Mouse (Mus musculus): ENCODE measurements around the gene Tas2r126. TPM values are rescaled to one million over a fixed set of nuclear protein-coding genes. Genes with fewer than 3 reads are reported as not detected.

Tas2r126 gene
- polyA plus RNA-seq (2014; fragmentation: Illumina TruSeq; extraction: RNeasy Lipid Tissue Mini Kit (QIAGEN cat#74804); ENCODE audit: low read depth, low replicate concordance): not detected

DNA sequence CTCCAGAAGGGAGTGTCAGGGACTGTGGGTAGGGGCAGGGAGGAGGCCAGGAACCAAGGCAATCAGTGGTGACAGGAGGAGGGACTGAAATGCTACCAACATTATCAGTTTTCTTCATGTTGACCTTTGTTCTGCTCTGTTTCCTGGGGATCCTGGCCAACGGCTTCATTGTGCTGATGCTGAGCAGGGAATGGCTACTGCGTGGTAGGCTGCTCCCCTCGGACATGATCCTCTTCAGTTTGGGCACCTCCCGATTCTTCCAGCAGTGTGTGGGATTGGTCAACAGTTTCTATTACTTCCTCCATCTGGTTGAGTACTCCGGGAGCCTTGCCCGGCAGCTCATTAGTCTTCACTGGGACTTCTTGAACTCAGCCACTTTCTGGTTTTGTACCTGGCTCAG is at the start of gene Tas2r126:
Gene Tas2r126, plus strand, starts transcription at position 90 of the 400 bp plus-strand sequence.

DNA sequence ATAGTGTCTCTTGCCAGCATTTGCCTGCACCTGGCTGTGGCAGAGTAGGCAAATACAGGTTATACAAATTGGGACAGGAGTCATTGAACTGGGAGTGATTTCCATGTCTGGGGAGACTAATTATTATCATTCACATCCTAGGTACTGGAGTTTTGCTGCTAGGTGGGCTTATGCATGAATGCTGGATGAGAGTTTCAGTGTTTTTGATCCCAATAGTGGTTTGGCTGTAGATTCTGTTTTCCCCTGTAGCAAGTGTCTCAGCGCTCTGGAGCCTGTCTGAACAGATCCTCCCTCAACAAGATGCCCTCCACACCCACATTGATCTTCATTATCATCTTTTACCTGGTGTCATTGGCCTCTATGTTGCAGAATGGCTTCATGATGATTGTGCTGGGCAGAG is 34.4 kb upstream of the Tas2r126 start, which contains the start of gene Tas2r143:
Gene Tas2r143, plus strand, starts transcription at position 301 of the 400 bp plus-strand sequence.

DNA sequence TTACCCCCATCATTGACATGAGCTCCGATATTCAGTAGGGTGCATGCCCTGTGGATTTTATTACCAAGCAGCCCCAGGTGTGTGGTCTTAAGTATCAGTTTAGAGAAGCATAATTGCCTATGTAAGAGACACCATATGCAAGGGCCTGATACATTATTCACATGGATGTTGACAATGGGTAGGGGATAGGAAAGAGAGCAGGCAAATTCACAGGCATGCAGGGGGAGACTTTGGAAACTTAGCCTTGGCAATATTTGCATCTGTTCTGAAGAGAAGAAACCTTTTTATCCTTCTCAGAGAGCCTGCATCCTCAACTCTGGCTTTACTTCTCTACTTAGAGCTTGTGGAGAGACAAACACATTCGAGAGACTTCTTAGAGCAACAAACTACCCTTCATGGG is 29.2 kb upstream of the Tas2r126 start, which contains the start of gene Tas2r135:
Gene Tas2r135, plus strand, starts transcription at position 301 of the 400 bp plus-strand sequence.

DNA sequence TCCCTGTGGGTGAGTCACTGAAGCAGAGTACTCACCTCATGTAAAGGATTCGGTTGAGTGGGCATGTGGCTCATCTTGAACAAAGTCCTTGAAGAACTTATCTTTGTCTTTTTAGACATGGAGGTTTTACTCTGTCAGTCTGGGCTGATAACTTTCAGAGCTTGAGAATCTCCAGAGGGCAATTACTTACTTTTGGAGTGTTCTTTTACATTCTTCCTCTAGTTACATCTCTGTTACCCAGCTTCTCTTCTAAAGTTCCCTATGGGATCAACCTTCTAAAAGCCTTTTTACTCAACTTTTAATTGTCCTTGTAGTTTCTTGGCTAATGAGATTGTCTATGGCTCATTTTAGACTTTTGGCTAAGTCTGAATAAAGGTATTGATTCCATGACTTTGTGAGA is 30.8 kb downstream of the Tas2r126 start, which contains the start of gene Olfr458:
Gene Olfr458, minus strand, starts transcription at position 101 of the 400 bp plus-strand sequence.

DNA sequence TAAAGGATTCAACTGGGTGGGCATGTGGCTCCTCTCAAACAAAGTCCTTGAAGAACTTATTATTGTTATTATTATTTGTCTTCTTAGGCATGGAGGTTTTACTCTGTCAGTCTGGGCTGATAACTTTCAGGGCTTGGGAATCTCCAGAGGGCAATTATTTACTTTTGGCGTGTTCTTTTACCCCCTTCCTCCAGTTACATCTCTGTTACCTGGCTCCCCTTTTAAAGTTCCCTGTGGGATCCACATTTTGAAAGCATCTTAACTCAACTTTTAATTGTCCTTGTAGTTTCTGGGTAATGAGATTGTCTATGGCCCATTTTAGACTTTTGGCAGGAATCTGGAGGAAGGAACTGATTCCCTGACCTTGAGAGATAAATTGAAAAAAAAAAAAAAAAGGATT is 41.9 kb downstream of the Tas2r126 start, which contains the start of gene Olfr457:
Gene Olfr457, minus strand, starts transcription at position 101 of the 400 bp plus-strand sequence.

Other genes with a start within 250 kb of the Tas2r126 start
- not detected for gene Tas2r144, start 219.2 kb upstream of the Tas2r126 start, polyA plus RNA-seq (2014; fragmentation: Illumina TruSeq; extraction: RNeasy Lipid Tissue Mini Kit (QIAGEN cat#74804); ENCODE audit: low read depth, low replicate concordance)
- 27.1 TPM for gene Gstk1, start 188.6 kb upstream of the Tas2r126 start, polyA plus RNA-seq (2014; fragmentation: Illumina TruSeq; extraction: RNeasy Lipid Tissue Mini Kit (QIAGEN cat#74804); ENCODE audit: low read depth, low replicate concordance)
- gene Tmem139, start 172.6 kb upstream of the Tas2r126 start, polyA plus RNA-seq (2014; fragmentation: Illumina TruSeq; extraction: RNeasy Lipid Tissue Mini Kit (QIAGEN cat#74804); ENCODE audit: low read depth, low replicate concordance): 33.1 TPM
- gene Casp2, start 169.6 kb upstream of the Tas2r126 start, polyA plus RNA-seq (2014; fragmentation: Illumina TruSeq; extraction: RNeasy Lipid Tissue Mini Kit (QIAGEN cat#74804); ENCODE audit: low read depth, low replicate concordance): 92.5 TPM
- 0.47 TPM for gene Clcn1, start 147.8 kb upstream of the Tas2r126 start, polyA plus RNA-seq (2014; fragmentation: Illumina TruSeq; extraction: RNeasy Lipid Tissue Mini Kit (QIAGEN cat#74804); ENCODE audit: low read depth, low replicate concordance)
- 0.32 TPM for gene Fam131b, start 109.9 kb upstream of the Tas2r126 start, polyA plus RNA-seq (2014; fragmentation: Illumina TruSeq; extraction: RNeasy Lipid Tissue Mini Kit (QIAGEN cat#74804); ENCODE audit: low read depth, low replicate concordance)
- gene Zyx, start 84.9 kb upstream of the Tas2r126 start, polyA plus RNA-seq (2014; fragmentation: Illumina TruSeq; extraction: RNeasy Lipid Tissue Mini Kit (QIAGEN cat#74804); ENCODE audit: low read depth, low replicate concordance): 1.6 TPM
- gene Epha1, start 61.3 kb upstream of the Tas2r126 start, polyA plus RNA-seq (2014; fragmentation: Illumina TruSeq; extraction: RNeasy Lipid Tissue Mini Kit (QIAGEN cat#74804); ENCODE audit: low read depth, low replicate concordance): 2.3 TPM
- not detected for gene Tas2r143, start 34.3 kb upstream of the Tas2r126 start, polyA plus RNA-seq (2014; fragmentation: Illumina TruSeq; extraction: RNeasy Lipid Tissue Mini Kit (QIAGEN cat#74804); ENCODE audit: low read depth, low replicate concordance)
- gene Tas2r135, start 29.1 kb upstream of the Tas2r126 start, polyA plus RNA-seq (2014; fragmentation: Illumina TruSeq; extraction: RNeasy Lipid Tissue Mini Kit (QIAGEN cat#74804); ENCODE audit: low read depth, low replicate concordance): not detected
- not detected for gene Olfr458, start 30.7 kb downstream of the Tas2r126 start, polyA plus RNA-seq (2014; fragmentation: Illumina TruSeq; extraction: RNeasy Lipid Tissue Mini Kit (QIAGEN cat#74804); ENCODE audit: low read depth, low replicate concordance)
- not detected for gene Olfr457, start 41.8 kb downstream of the Tas2r126 start, polyA plus RNA-seq (2014; fragmentation: Illumina TruSeq; extraction: RNeasy Lipid Tissue Mini Kit (QIAGEN cat#74804); ENCODE audit: low read depth, low replicate concordance)
- gene Olfr456, start 52.7 kb downstream of the Tas2r126 start, polyA plus RNA-seq (2014; fragmentation: Illumina TruSeq; extraction: RNeasy Lipid Tissue Mini Kit (QIAGEN cat#74804); ENCODE audit: low read depth, low replicate concordance): not detected
- gene Olfr455, start 113.1 kb downstream of the Tas2r126 start, polyA plus RNA-seq (2014; fragmentation: Illumina TruSeq; extraction: RNeasy Lipid Tissue Mini Kit (QIAGEN cat#74804); ENCODE audit: low read depth, low replicate concordance): not detected
- gene Tcaf3, start 163.2 kb downstream of the Tas2r126 start, polyA plus RNA-seq (2014; fragmentation: Illumina TruSeq; extraction: RNeasy Lipid Tissue Mini Kit (QIAGEN cat#74804); ENCODE audit: low read depth, low replicate concordance): not detected
- 19.7 TPM for gene Tcaf2, start 210.7 kb downstream of the Tas2r126 start, polyA plus RNA-seq (2014; fragmentation: Illumina TruSeq; extraction: RNeasy Lipid Tissue Mini Kit (QIAGEN cat#74804); ENCODE audit: low read depth, low replicate concordance)